Mouse (Mus musculus) kidney, adult 2 months (tissue): ENCODE data around the gene Mrpl33.

Experiments used
- CTCF ChIP-seq: fragments of 200-500 bp; conservative IDR thresholded peaks from 2 replicates; pipeline ENCODE4 v1.5.1; 2011; ENCODE audit warnings: low read depth, mild to moderate bottlenecking, control low read depth, low read length, moderate library complexity, mixed read lengths; ENCODE audit not compliant: insufficient read depth, insufficient read length
- POLR2A ChIP-seq: fragments of 200-500 bp; IDR thresholded peaks from one replicate; pipeline ENCODE4 v1.6.1; 2011; ENCODE audit warnings: low read depth, low read length, control low read depth

- no peak for TF ChIP-seq POLR2A
- TF ChIP-seq CTCF, result no peak
These were observed 116.6 kb downstream of the Mrpl33 start for GRCm38 (mm10) chr5:31713280-31713711.
